Mouse (Mus musculus) heart, adult 2 months (tissue): ENCODE results near the gene Mogs. TPM values are rescaled to one million over a fixed set of nuclear protein-coding genes. Genes with fewer than 3 reads are reported as not detected.

ENCODE experiments used
- DNase-seq, 2 experiments: peaks; one replicate each; pipeline ENCODE4 v3.0.0; 2021
- H3K27ac ChIP-seq: fragments of 200-600 bp; 2 replicates; pipeline ENCODE4 v1.8.1; 2022
- H3K27me3 ChIP-seq: fragments of 200-500 bp; 2 replicates; pipeline ENCODE4 v1.6.1; 2012; ENCODE audit warnings: mild to moderate bottlenecking, low read length, inconsistent platforms, mixed read lengths; ENCODE audit not compliant: control insufficient read depth, insufficient read depth
- H3K36me3 ChIP-seq: fragments of 200-500 bp; 2 replicates; pipeline ENCODE4 v1.6.1; 2012; ENCODE audit warnings: low read length, inconsistent platforms; ENCODE audit not compliant: control insufficient read depth, insufficient read depth
- H3K4me1 ChIP-seq: fragments of 200-500 bp; 2 replicates; pipeline ENCODE4 v1.6.1; 2011; ENCODE audit warnings: low read length; ENCODE audit not compliant: control insufficient read depth, insufficient read depth
- H3K4me3 ChIP-seq: fragments of 200-600 bp; 2 replicates; pipeline ENCODE4 v1.8.1; 2022
- H3K79me2 ChIP-seq: fragments of 200-500 bp; replicated peaks from 2 replicates; pipeline ENCODE4 v1.6.1; 2012; ENCODE audit warnings: mild to moderate bottlenecking, inconsistent platforms, low read length, moderate library complexity, mixed read lengths; ENCODE audit not compliant: control insufficient read depth, insufficient read depth
- H3K9ac ChIP-seq: fragments of 200-500 bp; 2 replicates; pipeline ENCODE4 v1.6.1; 2012; ENCODE audit warnings: low read depth, mild to moderate bottlenecking, control low read depth, inconsistent platforms, low read length, mixed read lengths
- CTCF ChIP-seq: fragments of 200-600 bp; IDR thresholded peaks from 2 replicates; pipeline ENCODE4 v1.8.1; 2022; ENCODE audit warnings: antibody characterized with exemption, mild to moderate bottlenecking, moderate library complexity
- EP300 ChIP-seq: fragments of 200-500 bp; IDR thresholded peaks from 2 replicates; pipeline ENCODE4 v1.6.1; 2011; ENCODE audit warnings: low read depth, low read length, control low read depth; ENCODE audit not compliant: insufficient read depth
- POLR2A ChIP-seq: fragments of 200-500 bp; IDR thresholded peaks from 2 replicates; pipeline ENCODE4 v1.6.1; 2011; ENCODE audit warnings: mild to moderate bottlenecking, low read depth, low read length, control low read depth; ENCODE audit not compliant: insufficient read depth
- WGBS: fragments of 180-500 bp; shearing (Covaris S2); methylation state at CpG from one replicate; pipeline ENCODE4 v1.1.7; 2018; 5-methylcytosine and 5-hydroxymethylcytosine counted together
- intact Hi-C: fragments of 180-260 bp; cut with DNase I; formaldehyde crosslinking; loops from one replicate; pipeline ENCODE4 v1.15.1; 2025
- polyA plus RNA-seq: library from polyadenylated mRNA; depleted of rRNA; stranded (reverse); fragments of >200 nt; gene quantifications from 2 replicates; pipeline ENCODE4 v1.2.3, GENCODE M21; 2012
- total RNA-seq, 2 experiments: library from RNA; stranded (reverse); gene quantifications; 2 replicates each; pipeline ENCODE4 v1.2.3; 2021

Mogs gene
- total and polyA plus RNA-seq, 3 experiments: 7.2 to 13.9 (median 9.9) TPM

DNA sequence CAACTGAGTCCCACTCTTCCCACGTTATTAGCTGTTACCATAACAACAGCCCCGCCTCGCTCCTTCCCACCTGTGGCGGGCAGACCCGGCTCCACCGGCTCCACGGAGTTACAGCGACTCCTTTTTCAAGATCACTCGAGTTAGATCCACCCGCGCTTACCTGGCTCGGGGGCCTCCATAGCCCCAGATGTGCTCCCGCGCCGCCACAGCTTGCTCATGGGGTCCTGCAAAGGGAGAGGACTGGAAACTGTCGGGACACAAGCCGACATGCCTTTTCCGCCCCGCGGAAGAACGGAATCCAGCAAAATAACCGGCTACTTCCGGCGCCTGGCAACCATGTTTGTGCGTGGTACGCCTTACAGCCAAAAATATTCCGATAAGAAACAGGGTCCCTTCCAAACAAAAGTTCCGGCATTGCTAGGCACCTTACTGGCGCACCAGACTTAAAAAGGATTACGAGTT lies 9.6 kb downstream of the Mogs start:
- DNase-seq: peak; percentile 90 to 92
- intact Hi-C loops: loop anchor here (1.0 to 5.0 kb wide), 3 partner anchors 16 to 202 kb away; partner anchors contain the start of genes Dctn1, Mob1a, Mrpl53 and Mthfd2

DNA sequence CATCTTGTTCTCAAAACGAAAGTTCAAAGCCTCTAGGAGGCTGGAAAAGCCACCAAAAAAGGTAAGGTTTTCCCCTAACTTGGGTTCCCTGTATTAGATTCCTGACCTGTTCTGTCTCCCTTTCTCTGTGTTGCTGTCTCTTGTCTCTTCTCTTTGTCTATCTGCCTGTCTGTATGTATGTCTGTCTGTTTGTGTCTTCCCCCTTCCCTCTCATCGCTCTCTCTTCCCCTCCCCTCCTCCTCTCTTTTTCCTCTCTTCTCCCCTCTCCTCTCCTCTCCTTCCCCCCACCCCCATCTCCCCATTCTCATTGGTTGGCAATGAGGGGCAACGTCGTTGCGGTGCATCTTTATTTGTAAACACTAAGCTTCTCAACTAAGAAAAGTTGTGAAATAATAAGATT lies 10.0 kb downstream of the Mogs start, which contains the start of gene Ino80b:
Ino80b (minus strand) TSS at position 101 of the 400 bp plus-strand sequence.
- intact Hi-C loops: loop anchor here (1.0 to 2.0 kb wide), 2 partner anchors 16 to 39 kb away; partner anchors contain the start of genes Dctn1 and Mrpl53
- peak within 1 kb of the TSS; percentile 76 for H3K27ac ChIP-seq

More for the DNA sequence above, 9.6 kb downstream of the Mogs start:
- H3K27me3 ChIP-seq: no peaks in the 10 kb centered on the region
- WGBS: under 1% methylated on average over 30 of the region's 30 CpGs
- TF ChIP-seq CTCF (no peak), POLR2A (peak; percentile 77), EP300 (0 out of 2 replicates have a peak, but pooled peaks have one; percentile 54)
- H3K9ac ChIP-seq: peak overlapping the region; percentile 78
- no peaks in the 10 kb centered on the region for H3K79me2 ChIP-seq
- H3K27ac ChIP-seq: peak overlapping the region; percentile 76
- no peaks in the 10 kb centered on the region for H3K36me3 ChIP-seq
- H3K4me1 ChIP-seq: peaks cover 3% of the 10 kb centered on the region
- H3K4me3 ChIP-seq: peak overlapping the region; percentile 84

DNA sequence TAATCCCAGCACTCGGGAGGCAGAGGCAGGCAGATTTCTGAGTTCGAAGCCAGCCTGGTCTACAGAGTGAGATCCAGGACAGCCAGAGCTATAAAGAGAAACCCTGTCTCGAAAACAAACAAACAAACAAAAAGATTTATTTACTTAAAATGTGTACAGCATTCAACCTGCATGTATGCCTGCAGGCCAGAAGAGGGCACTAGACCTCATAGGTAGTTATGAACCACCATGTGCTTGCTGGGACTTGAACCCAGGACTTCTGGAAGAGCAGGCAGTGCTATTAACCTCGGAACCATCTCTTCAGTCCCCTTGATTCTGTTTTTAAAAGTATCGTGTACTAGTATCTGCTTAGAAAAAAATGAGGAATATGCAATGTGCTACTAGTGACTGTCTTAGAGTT lies 12.1 kb downstream of the Mogs start:
- Histone ChIP-seq H3K27ac (no peak overlapping the region), H3K4me1 (0 out of 2 replicates have a peak, but pooled peaks cover 2% of the 10 kb centered on the region), H3K79me2 (no peaks in the 10 kb centered on the region), H3K9ac (no peak overlapping the region), H3K4me3 (no peak overlapping the region), H3K36me3 (no peaks in the 10 kb centered on the region), H3K27me3 (no peaks in the 10 kb centered on the region)
- 94% methylated on average over 5 of the region's 5 CpGs for WGBS
- TF ChIP-seq CTCF (peak; percentile 58), EP300 (no peak)
- intact Hi-C loops: no loop called here
- DNase-seq: no peak

More for the DNA sequence above, 10.0 kb downstream of the Mogs start, which contains the start of gene Ino80b:
- Histone ChIP-seq H3K4me1 (peaks cover 3% of the 10 kb centered on the region), H3K9ac (peak within 1 kb of the TSS; percentile 78), H3K27me3 (no peaks in the 10 kb centered on the region), H3K4me3 (peak within 1 kb of the TSS; percentile 84), H3K36me3 (no peaks in the 10 kb centered on the region), H3K79me2 (no peaks in the 10 kb centered on the region)
- no peak for TF ChIP-seq CTCF
- 28% methylated on average over 5 of the region's 5 CpGs for whole genome bisulfite sequencing
- DNase-seq: no peak

DNA sequence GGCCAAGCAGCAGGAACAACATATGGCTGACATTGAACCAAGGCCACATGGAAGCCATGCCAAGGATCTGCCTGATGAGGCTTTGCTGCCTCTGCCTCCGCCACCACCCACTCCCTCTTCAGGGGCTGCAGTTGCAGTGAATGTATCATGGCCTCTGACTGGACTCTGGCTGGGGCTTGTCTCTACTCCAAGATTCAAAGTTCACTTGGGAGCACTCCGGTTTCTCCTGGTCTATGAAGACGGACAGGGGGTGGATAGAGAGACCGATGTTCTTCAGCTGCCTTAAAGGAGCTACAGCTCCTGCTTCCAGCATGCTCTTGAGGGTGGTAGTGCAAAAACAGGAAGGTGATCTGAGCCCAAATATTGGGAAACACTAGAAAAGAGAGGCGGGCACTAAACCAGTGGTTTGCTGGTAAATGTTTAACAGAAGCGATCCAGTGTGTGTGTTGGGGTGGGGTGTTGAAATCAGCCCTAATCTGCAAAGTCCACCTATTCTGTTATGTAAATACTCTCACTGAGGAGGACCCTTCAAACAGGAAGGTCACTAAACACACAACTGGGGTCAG lies 16.3 kb downstream of the Mogs start:
- H3K9ac ChIP-seq: no peak overlapping the region
- no peak for TF ChIP-seq POLR2A
- no peak for TF ChIP-seq EP300
- TF ChIP-seq CTCF: no peak

DNA sequence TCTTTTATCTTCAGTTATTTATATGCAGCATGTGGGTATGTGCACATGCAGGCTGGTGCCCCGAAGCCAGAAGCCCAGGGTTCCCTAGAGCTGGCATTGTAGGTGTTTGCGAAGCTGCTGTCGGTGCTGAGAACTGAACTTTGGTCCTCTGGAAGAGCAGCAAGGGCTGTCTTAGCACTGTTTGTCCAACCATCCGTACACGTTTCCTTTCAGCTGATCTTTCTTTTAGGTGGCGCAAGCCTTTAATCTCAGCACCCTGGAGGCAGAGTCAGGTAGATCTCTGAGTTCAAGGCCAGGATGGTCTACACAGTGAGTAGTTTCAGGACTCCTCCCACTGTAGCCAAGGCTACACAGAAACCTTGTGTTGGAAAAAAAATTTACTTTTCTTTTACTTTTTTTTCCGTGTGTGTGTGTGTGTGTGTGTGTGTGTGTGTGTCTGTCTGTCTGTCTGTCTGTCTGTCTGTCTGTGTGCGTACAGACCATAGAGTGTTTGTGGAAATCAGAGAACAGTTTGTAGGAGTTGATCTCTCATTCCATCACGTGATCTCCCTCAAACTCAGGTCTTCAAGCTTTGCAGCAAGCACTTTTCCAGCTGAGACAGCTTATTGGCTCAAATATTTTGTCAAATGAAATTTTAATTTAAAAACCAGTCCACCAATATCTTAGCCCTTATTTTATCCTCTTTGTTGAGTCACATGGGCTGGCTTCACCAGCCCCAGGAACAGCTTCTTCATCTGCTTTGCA lies 17.1 kb downstream of the Mogs start:
- no peaks in the 10 kb centered on the region for H3K79me2 ChIP-seq
- no peaks in the 10 kb centered on the region for H3K27me3 ChIP-seq
- TF ChIP-seq CTCF (no peak), POLR2A (no peak), EP300 (no peak)
- H3K9ac ChIP-seq: no peak overlapping the region
- H3K4me1 ChIP-seq: peaks cover 5% of the 10 kb centered on the region; the same call in 1 of the 2 replicates
- intact Hi-C loops: no loop called here
- no peak for DNase-seq
- no peaks in the 10 kb centered on the region for H3K36me3 ChIP-seq
- no peak overlapping the region for H3K4me3 ChIP-seq
- no peak overlapping the region for H3K27ac ChIP-seq
- 75% methylated on average over 9 of the region's 9 CpGs for WGBS

More for the DNA sequence above, 16.3 kb downstream of the Mogs start:
- DNase-seq: no peak
- no peaks in the 10 kb centered on the region for H3K79me2 ChIP-seq
- H3K4me3 ChIP-seq: no peak overlapping the region
- intact Hi-C loops: no loop called here
- H3K36me3 ChIP-seq: no peaks in the 10 kb centered on the region
- H3K4me1 ChIP-seq: peaks cover 5% of the 10 kb centered on the region; the same call in 1 of the 2 replicates
- H3K27me3 ChIP-seq: no peaks in the 10 kb centered on the region
- H3K27ac ChIP-seq: no peak overlapping the region
- WGBS: 62% methylated on average over 6 of the region's 6 CpGs

DNA sequence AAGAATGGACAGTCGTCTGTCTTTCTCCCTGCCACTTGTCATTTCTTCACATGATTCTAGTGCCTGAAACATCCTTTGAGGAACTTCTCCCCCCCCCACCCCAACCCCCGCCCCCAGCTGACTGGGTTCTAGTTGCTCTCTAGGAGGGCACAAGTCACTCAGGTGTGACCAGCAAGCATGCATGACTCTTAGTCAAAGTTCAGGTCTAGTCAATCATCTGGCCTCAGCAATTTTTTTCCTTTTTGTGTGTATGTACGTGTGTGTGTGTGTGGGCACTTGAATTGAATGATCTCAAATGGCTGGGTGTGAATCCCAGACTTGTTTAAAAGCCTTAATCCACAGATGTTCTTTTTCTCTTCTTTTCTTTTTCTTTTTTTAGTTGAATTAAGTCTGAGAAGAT lies 18.9 kb downstream of the Mogs start:
- no peaks in the 10 kb centered on the region for H3K79me2 ChIP-seq
- no peak overlapping the region for H3K4me3 ChIP-seq
- intact Hi-C loops: no loop called here
- TF ChIP-seq EP300 (no peak), CTCF (no peak), POLR2A (no peak)
- no peak overlapping the region for H3K9ac ChIP-seq
- H3K27me3 ChIP-seq: no peaks in the 10 kb centered on the region
- no peak for DNase-seq
- H3K4me1 ChIP-seq: peaks cover 5% of the 10 kb centered on the region; the same call in 1 of the 2 replicates
- 64% methylated on average over 3 of the region's 3 CpGs for WGBS
- no peaks in the 10 kb centered on the region for H3K36me3 ChIP-seq
- no peak overlapping the region for H3K27ac ChIP-seq
